Mouse (Mus musculus) cerebellum, adult 2 months (tissue): ENCODE measurements around the gene Ncaph2.

Source experiments
- CTCF ChIP-seq: fragments of 200-500 bp; IDR thresholded peaks from 2 replicates; pipeline ENCODE4 v1.5.1; 2011; ENCODE audit warnings: low read depth, mild to moderate bottlenecking, control low read depth, low read length, moderate library complexity, borderline replicate concordance; ENCODE audit not compliant: insufficient read depth
- POLR2A ChIP-seq: fragments of 200-500 bp; IDR thresholded peaks from 2 replicates; pipeline ENCODE4 v1.6.1; 2011; ENCODE audit warnings: low read length, control low read depth, borderline replicate concordance; ENCODE audit not compliant: insufficient read depth

- TF ChIP-seq POLR2A (no peak), CTCF (no peak)
These were observed 19.1 kb upstream of the Ncaph2 start for GRCm38 (mm10) chr15:89336422-89336821.
